Mouse (Mus musculus) liver, adult 10 weeks (tissue): Measurements from ENCODE around the gene Sly. TPM values are rescaled to one million over a fixed set of nuclear protein-coding genes. Genes with fewer than 3 reads are reported as not detected.

Experiments
- polyA plus RNA-seq: library from polyadenylated mRNA; stranded (reverse); fragments of 350-450 nt; fragmentation: Illumina TruSeq; extraction: RNeasy Lipid Tissue Mini Kit (QIAGEN cat#74804); gene quantifications from one replicate; pipeline ENCODE4 v1.2.3, GENCODE M21; 2014; ENCODE audit warnings: low read depth, low replicate concordance

Sly gene
- not detected for polyA plus RNA-seq

GRCm38 (mm10) chrY:57186888-57187287 lies at the start of gene Sly:
Gene Sly, plus strand, starts transcription at chrY:57187188.

